Mouse (Mus musculus) cortical plate, adult 2 months (tissue): ENCODE data around the gene Prtg.

Experiments used
- CTCF ChIP-seq: fragments of 200-500 bp; IDR thresholded peaks from 2 replicates; pipeline ENCODE4 v1.5.1; 2011; ENCODE audit warnings: mild to moderate bottlenecking, control low read depth, low read length; ENCODE audit not compliant: insufficient read depth; ENCODE audit errors: extremely low read depth
- POLR2A ChIP-seq: fragments of 200-500 bp; IDR thresholded peaks from 2 replicates; pipeline ENCODE4 v1.6.1; 2011; ENCODE audit warnings: mild to moderate bottlenecking, low read length, control low read depth; ENCODE audit not compliant: insufficient read depth; ENCODE audit errors: extremely low read depth

- no peak for TF ChIP-seq POLR2A
- TF ChIP-seq CTCF, result no peak
These were observed 72.9 kb downstream of the Prtg start for GRCm38 (mm10) chr9:72879601-72880000.
